ENCODE assay signal across 23 mouse cellular contexts in genomic region chr9:89607321-89607720, GRCm38 (mm10). TPM values are rescaled to one million over a fixed set of nuclear protein-coding genes. Genes with fewer than 3 reads are reported as not detected.
"Had no signal": no experiment of that assay in that cellular context is flagged by ENCODE, and none has a peak within 500 bp of the region (broad histone marks: within the 10 kb centered on the region; RNA-seq: fewer than 3 reads in every experiment).

No protein-coding gene starts in this region.

- ATAC-seq: inflammation-experienced regulatory T-cells, adult 6 months; liver, embryonic 12.5 days had no signal

- H3K9ac ChIP-seq: kidney, embryonic 15.5 days; limb, embryonic 12.5 days; limb, embryonic 15.5 days; liver, embryonic 12.5 days; liver, embryonic 15.5 days; neural tube, embryonic 12.5 days; neural tube, embryonic 15.5 days; stomach, embryonic 15.5 days had no signal

- H3K4me3 ChIP-seq: kidney, embryonic 15.5 days; limb, embryonic 12.5 days; limb, embryonic 15.5 days; liver, embryonic 12.5 days; liver, embryonic 15.5 days; neural tube, embryonic 12.5 days; neural tube, embryonic 15.5 days; stomach, embryonic 15.5 days had no signal

- H3K9me3 ChIP-seq: kidney, embryonic 15.5 days; limb, embryonic 12.5 days; limb, embryonic 15.5 days; neural tube, embryonic 12.5 days; neural tube, embryonic 15.5 days; stomach, embryonic 15.5 days had no signal

- H3K27me3 ChIP-seq: kidney, embryonic 15.5 days; limb, embryonic 12.5 days; limb, embryonic 15.5 days; liver, embryonic 12.5 days; liver, embryonic 15.5 days; neural tube, embryonic 12.5 days; neural tube, embryonic 15.5 days; stomach, embryonic 15.5 days had no signal

- H3K36me3 ChIP-seq: kidney, embryonic 15.5 days; limb, embryonic 12.5 days; limb, embryonic 15.5 days; liver, embryonic 12.5 days; liver, embryonic 15.5 days; neural tube, embryonic 12.5 days; stomach, embryonic 15.5 days had no signal

- H3K4me1 ChIP-seq: kidney, embryonic 15.5 days; limb, embryonic 15.5 days; liver, embryonic 12.5 days; liver, embryonic 15.5 days; stomach, embryonic 15.5 days had no signal

- H3K27ac ChIP-seq: kidney, embryonic 15.5 days; limb, embryonic 12.5 days; limb, embryonic 15.5 days; liver, embryonic 12.5 days; liver, embryonic 15.5 days; neural tube, embryonic 12.5 days; neural tube, embryonic 15.5 days; stomach, embryonic 15.5 days had no signal

- DNase-seq: kidney, postnatal 25 days; left cerebral cortex, postnatal 4 days; lung, adult 2 months; lung, postnatal 14 days; lung, postnatal 4 days; midbrain, embryonic 14.5 days; right cerebral cortex, postnatal 25 days; spleen, adult 18-20 months; thymus, postnatal 25 days had no signal

- H3K4me2 ChIP-seq: kidney, embryonic 15.5 days; limb, embryonic 12.5 days; limb, embryonic 15.5 days; liver, embryonic 12.5 days; liver, embryonic 15.5 days; midbrain, embryonic 11.5 days; neural tube, embryonic 12.5 days; neural tube, embryonic 15.5 days; stomach, embryonic 15.5 days had no signal

RNA-seq across cellular contexts. Expression of gene Minar1, which starts 15.6 kb away (rescaled TPM):
- total RNA-seq: megakaryocyte progenitor cell, adult 5-6 weeks; megakaryocyte-erythroid progenitor cell, adult 5-6 weeks had no signal
- polyA plus RNA-seq: inflammation-experienced regulatory T-cells, adult 6 months; liver, embryonic 12.5 days; lung, adult 2 months; lung, embryonic 16.5 days; thymus, postnatal 0 days had no signal
